Mouse (Mus musculus): Measurements from ENCODE around the gene Phospho2.

Phospho2 gene

DNA sequence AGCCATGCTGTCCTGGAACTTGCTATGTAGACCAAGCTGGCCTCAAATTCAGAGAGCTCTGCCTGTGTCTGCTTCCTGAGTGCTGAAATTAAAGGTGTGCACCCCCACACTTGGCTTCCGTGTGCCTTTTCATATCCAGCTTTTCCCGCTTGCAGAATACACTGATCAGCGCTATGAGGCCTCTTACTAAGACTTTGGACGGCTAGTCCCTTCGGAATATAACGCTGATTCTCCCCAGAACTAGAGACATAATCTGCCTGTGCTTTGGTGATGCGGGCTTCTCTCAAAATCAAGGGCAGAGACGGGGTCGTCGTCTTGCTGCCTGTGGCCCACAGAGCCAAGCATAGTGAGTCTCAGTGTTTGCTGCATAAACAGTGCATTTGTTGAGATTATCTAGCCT is 36.5 kb downstream of the Phospho2 start:
- DNase-seq, result no peak

DNA sequence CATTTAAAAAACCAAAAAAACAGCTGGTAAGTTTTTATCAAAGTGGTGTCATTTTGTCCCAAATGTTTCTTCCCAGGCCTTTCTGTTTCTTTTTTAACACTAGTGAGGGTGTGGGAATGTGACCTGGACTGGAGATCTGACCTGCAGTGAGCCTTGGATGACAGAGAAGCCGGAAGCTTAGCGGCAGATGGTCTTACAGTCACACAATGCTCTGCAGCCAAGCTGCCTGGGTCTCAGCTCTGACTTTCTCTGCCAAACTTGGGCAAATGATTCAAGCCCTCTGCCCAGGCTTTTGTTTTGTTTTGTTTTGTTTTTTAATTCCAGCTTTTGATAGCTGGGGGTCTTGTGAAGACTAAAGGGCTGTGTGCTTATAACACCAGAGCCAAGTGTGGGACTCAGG is 37.0 kb downstream of the Phospho2 start:
- DNase-seq, result no peak

DNA sequence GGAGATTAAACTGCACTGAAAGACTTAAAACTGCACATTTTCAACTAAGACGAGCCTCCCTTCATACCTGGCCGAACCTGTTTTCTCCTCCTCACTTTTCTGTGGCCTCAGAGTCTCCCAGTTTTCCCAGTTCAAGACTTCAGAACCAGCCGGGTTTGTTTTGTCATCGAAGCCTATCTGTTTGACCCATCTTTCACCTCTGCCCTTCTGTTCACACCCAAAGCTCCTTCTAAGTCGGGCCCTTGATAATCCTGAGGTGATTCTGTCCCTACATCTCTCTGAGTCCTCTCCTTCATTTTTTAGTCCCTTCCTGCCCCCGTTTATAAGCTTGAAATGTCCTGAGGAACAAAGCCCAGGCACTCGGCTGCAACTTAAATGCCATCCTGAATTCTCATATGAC is 38.6 kb downstream of the Phospho2 start:
- DNase-seq, result no peak

DNA sequence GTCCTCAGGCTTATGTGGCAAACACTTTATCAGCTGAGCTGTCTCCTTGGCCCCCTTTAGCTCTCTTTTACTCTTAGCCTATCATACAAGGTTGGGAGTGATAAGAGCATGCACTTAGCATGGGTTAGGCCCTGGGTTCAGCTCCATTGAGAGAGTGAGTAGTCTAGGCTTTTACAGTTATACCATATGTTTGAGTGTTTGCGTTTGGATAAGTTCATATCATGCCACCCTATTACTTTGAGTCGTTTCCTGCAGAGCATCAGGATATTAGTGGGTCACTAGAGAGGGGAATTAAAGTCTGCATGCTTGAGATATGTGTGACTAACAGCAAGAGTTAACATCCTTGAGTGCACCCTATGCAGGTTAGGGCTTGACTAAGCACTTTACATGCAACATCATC is 40.3 kb downstream of the Phospho2 start:
- no peak for DNase-seq

DNA sequence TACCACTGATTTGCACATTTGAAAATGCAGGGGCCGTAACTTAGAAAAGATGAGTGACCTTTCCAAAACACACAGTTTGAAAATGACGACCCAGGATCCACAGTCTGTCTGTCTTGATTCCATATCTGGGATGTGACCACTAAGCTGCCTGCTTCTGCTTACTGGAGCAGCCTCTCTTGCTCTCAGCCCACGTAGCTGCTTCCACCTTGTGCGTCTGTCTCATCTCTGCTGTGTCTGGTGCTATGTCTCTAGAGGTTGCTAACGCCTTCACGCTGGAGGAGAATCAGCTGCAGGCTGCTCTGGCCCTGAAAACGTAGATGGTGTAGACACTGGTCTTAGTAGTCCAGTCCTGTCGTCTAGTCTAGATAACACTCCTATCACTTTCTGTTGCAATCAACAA is 40.7 kb downstream of the Phospho2 start:
- DNase-seq, result no peak

DNA sequence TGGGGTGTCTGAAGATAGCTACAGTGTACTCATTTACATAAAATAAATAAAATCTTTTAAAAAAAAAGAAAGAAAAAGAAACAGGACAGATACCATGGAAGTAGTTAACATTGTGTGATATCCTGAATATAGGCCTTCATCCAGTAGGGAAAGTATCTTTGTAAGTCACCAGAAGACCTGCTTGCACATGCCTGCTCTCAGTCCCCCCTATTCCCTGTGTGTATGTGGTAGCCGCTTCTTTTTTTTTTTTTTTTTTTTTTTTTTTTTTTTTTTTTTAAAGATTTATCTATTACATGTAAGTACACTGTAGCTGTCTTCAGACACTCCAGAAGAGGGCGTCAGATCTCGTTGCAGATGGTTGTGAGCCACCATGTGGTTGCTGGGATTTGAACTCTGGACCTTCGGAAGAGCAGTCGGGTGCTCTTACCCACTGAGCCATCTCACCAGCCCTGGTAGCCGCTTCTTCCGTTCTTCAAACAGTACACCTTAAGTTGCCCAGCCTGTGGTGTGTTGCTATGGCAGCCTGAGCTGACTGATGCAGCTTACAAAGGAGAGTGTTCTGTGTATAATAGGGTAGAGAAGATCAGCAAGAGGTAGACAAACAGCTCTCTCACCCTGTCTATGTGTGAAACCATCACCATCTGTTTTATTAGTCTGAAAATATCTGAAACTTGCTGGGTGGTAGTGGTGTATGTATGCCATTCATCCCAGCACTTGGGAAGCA is 48.0 kb downstream of the Phospho2 start:
- no peak for DNase-seq

DNA sequence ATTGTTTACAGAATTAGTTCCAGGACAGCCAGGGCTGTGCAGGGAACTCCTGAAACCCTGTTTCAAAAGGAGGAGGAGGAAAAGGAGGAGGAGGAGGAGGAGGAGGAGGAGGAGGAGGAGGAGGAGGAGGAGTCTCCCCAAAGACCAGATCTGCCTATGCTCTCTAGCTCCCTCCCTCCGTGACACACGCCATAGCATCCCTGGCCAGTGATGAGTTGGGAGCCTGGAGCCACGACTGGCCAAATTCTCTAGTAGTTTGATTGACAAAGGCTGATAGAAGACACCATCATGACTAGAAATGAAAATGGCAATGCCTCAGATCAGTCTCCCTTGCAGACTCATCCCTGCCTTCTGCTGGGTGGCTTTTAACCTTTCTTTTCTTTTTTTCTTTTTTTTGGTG is 48.6 kb downstream of the Phospho2 start:
- no peak for DNase-seq

DNA sequence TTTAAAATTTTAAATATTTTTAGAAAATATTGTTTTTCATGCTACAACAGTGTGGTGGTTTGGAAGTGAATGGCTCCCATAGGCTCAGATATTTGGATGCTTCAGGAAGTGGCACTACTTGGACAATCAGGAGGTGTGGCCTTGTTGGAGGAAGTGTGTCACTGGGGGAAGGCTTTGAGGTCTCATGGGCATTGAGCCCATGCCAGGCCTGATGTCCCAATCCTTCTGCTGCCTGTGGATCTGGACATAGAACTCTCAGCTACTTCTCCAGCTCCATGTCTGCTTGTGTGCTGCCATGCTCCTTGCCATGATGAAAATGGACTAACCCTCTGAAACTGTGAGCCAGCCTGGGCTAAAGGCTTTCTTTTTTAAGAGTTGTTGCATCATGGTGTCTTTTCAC is 49.3 kb downstream of the Phospho2 start:
- DNase-seq, result no peak

DNA sequence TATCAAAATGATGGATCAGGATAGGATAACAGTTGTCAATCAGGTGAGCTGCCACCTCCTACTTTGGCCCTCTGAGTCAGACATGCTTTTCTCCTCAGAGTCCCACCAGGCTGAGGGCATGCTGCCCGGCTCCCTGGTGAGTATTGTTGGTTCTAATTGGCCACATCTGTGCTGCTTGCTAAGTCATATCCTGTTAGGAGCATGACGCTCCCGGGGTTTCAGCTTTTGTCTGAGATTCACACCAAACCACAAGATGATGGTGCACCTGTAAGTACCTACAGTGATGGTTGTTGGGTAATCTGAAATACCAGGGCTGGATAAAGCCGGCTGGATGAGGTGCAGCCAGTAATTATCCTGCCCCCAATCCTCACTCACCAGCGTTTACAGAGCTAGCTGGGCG is 50.8 kb downstream of the Phospho2 start:
- no peak for DNase-seq

DNA sequence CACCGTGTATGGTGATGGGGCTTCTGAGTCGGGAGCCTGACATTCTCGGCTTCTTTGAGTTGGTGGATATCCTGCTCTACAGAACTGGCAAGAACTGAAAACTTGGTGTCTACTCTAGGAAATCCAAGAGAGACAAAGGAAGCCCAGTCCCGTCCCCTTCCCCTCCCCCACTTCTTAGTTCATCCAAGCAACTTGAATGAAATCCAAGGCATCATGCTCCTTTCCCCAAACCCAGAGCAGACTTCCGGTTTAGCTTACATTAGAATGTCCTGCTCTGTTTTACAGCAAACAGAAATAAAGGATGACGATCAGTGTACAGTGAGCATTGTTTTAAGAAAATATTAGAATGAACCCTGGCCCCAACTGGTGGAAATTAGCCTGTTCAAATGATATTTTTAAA is 59.8 kb downstream of the Phospho2 start:
- DNase-seq, result no peak
